Mouse (Mus musculus) lung, embryonic 15.5 days (tissue): ENCODE data around the gene Klhl25. TPM values are rescaled to one million over a fixed set of nuclear protein-coding genes. Genes with fewer than 3 reads are reported as not detected.
"Not testable (repeated sequence)": the region's sequence is repeated elsewhere in the genome, so short reads cannot be mapped to it uniquely, and the experiment has no call there.

Experiments used
- ATAC-seq: fragments of 200-750 bp; cut with Nextera tagmentation; 2 replicates; pipeline ENCODE4 v1.8.0; 2017; ENCODE audit warnings: moderate number of reproducible peaks, borderline replicate concordance; ENCODE audit not compliant: low FRiP score, low TSS enrichment; ENCODE audit errors: extremely low read depth
- H3K27ac ChIP-seq: fragments of 300-500 bp; sonication (generic); 2 replicates; pipeline ENCODE4 v1.5.1; 2015; ENCODE audit warnings: moderate library complexity, mild to moderate bottlenecking, inconsistent platforms
- H3K27me3 ChIP-seq: fragments of 300-500 bp; sonication (generic); 2 replicates; pipeline ENCODE4 v1.6.1; 2015; ENCODE audit warnings: inconsistent platforms
- H3K36me3 ChIP-seq: fragments of 300-500 bp; sonication (generic); 2 replicates; pipeline ENCODE4 v1.6.1; 2015; ENCODE audit warnings: inconsistent platforms
- H3K4me1 ChIP-seq: fragments of 300-500 bp; sonication (generic); 2 replicates; pipeline ENCODE4 v1.6.1; 2015; ENCODE audit warnings: inconsistent platforms
- H3K4me2 ChIP-seq: fragments of 300-500 bp; sonication (generic); 2 replicates; pipeline ENCODE4 v1.6.1; 2015; ENCODE audit warnings: inconsistent platforms, mild to moderate bottlenecking, moderate library complexity
- H3K4me3 ChIP-seq: fragments of 300-500 bp; sonication (generic); 2 replicates; pipeline ENCODE4 v1.5.1; 2015; ENCODE audit warnings: mild to moderate bottlenecking, inconsistent platforms
- H3K9ac ChIP-seq: fragments of 300-500 bp; sonication (generic); 2 replicates; pipeline ENCODE4 v1.6.1; 2015; ENCODE audit warnings: inconsistent platforms
- H3K9me3 ChIP-seq: fragments of 300-500 bp; sonication (generic); 2 replicates; pipeline ENCODE4 v1.6.1; 2016; ENCODE audit warnings: inconsistent platforms
- WGBS: fragments of 180-500 bp; shearing (Covaris S2); methylation state at CpG from one replicate; pipeline ENCODE4 v1.1.7; 2015; 5-methylcytosine and 5-hydroxymethylcytosine counted together
- polyA plus RNA-seq: library from polyadenylated mRNA; unstranded; fragments of >200 nt; fragmentation: Nextera tagmentation; extraction: Ambion mirVana; gene quantifications from 2 replicates; pipeline ENCODE4 v1.2.1, GENCODE M21; 2015

The Klhl25 gene
- polyA plus RNA-seq, 1 experiment from 2014 or later, result 20.9 TPM

GRCm38 (mm10) chr7:75863248-75863911 is 15.3 kb downstream of the Klhl25 start:
- not testable (repeated sequence) for H3K9me3 ChIP-seq, H3K27me3 ChIP-seq, H3K27ac ChIP-seq, ATAC-seq, H3K4me3 ChIP-seq, H3K4me1 ChIP-seq, H3K4me2 ChIP-seq, H3K9ac ChIP-seq
- peaks cover 38% of the 10 kb centered on the region for H3K36me3 ChIP-seq
- WGBS, result 75% methylated on average over 5 of the region's 5 CpGs

- H3K4me1 ChIP-seq, result no peaks in the 10 kb centered on the region
- H3K27me3 ChIP-seq, result no peaks in the 10 kb centered on the region
- H3K36me3 ChIP-seq, result peaks cover 41% of the 10 kb centered on the region
- H3K9ac ChIP-seq, result no peak overlapping the region
- 91% methylated on average over 6 of the region's 6 CpGs for WGBS
- H3K4me2 ChIP-seq, result no peak overlapping the region
- H3K27ac ChIP-seq, result no peak overlapping the region
- ATAC-seq, result no peak
- H3K9me3 ChIP-seq, result no peaks in the 10 kb centered on the region
- no peak overlapping the region for H3K4me3 ChIP-seq
Measured at GRCm38 (mm10) chr7:75865026-75865425, 16.9 kb downstream of the Klhl25 start.

- Histone ChIP-seq H3K9ac (no peak overlapping the region), H3K4me1 (peaks cover 10% of the 10 kb centered on the region; the same call in 1 of the 2 replicates), H3K36me3 (peaks cover 41% of the 10 kb centered on the region), H3K27ac (no peak overlapping the region), H3K4me3 (no peak overlapping the region), H3K9me3 (no peaks in the 10 kb centered on the region), H3K4me2 (no peak overlapping the region), H3K27me3 (no peaks in the 10 kb centered on the region)
- ATAC-seq, result no peak
- WGBS, result 93% methylated on average over 13 of the region's 13 CpGs
Measured at GRCm38 (mm10) chr7:75866557-75866956, 18.4 kb downstream of the Klhl25 start.

- Histone ChIP-seq H3K27me3 (no peaks in the 10 kb centered on the region), H3K4me1 (peaks cover 10% of the 10 kb centered on the region; the same call in 1 of the 2 replicates), H3K4me2 (no peak overlapping the region), H3K4me3 (no peak overlapping the region), H3K27ac (no peak overlapping the region), H3K9ac (no peak overlapping the region), H3K9me3 (no peaks in the 10 kb centered on the region), H3K36me3 (peaks cover 58% of the 10 kb centered on the region)
- 79% methylated on average over 2 of the region's 2 CpGs for WGBS
- no peak for ATAC-seq
Measured at GRCm38 (mm10) chr7:75868687-75869086, 20.6 kb downstream of the Klhl25 start.

- Histone ChIP-seq H3K27me3 (no peaks in the 10 kb centered on the region), H3K36me3 (peaks cover 52% of the 10 kb centered on the region), H3K9me3 (no peaks in the 10 kb centered on the region), H3K4me3 (no peak overlapping the region), H3K27ac (no peak overlapping the region), H3K4me2 (no peak overlapping the region), H3K4me1 (peaks cover 10% of the 10 kb centered on the region; the same call in 1 of the 2 replicates), H3K9ac (no peak overlapping the region)
- 65% methylated on average over 9 of the region's 9 CpGs for WGBS
- ATAC-seq, result no peak
Measured at GRCm38 (mm10) chr7:75870551-75870950, 22.4 kb downstream of the Klhl25 start.

- Histone ChIP-seq H3K27me3 (no peaks in the 10 kb centered on the region), H3K9me3 (no peaks in the 10 kb centered on the region), H3K4me3 (no peak overlapping the region), H3K36me3 (peaks cover 35% of the 10 kb centered on the region), H3K27ac (no peak overlapping the region), H3K4me1 (peaks cover 10% of the 10 kb centered on the region; the same call in 1 of the 2 replicates), H3K9ac (no peak overlapping the region), H3K4me2 (no peak overlapping the region)
- no peak for ATAC-seq
- WGBS, result 58% methylated on average over 5 of the region's 5 CpGs
Measured at GRCm38 (mm10) chr7:75872255-75872654, 24.1 kb downstream of the Klhl25 start.

- 82% methylated on average over 8 of the region's 8 CpGs for WGBS
Measured at GRCm38 (mm10) chr7:75872697-75873096, 24.6 kb downstream of the Klhl25 start.

GRCm38 (mm10) chr7:75873216-75873615 is 25.1 kb downstream of the Klhl25 start:
- no peak for ATAC-seq
- Histone ChIP-seq H3K4me2 (no peak overlapping the region), H3K4me1 (peaks cover 10% of the 10 kb centered on the region; the same call in 1 of the 2 replicates), H3K9ac (no peak overlapping the region), H3K27ac (no peak overlapping the region), H3K9me3 (no peaks in the 10 kb centered on the region), H3K27me3 (no peaks in the 10 kb centered on the region), H3K36me3 (peaks cover 30% of the 10 kb centered on the region), H3K4me3 (no peak overlapping the region)
- WGBS, result 88% methylated on average over 3 of the region's 3 CpGs

More at GRCm38 (mm10) chr7:75872697-75873096, 24.6 kb downstream of the Klhl25 start:
- H3K4me2 ChIP-seq, result no peak overlapping the region
- H3K27ac ChIP-seq, result no peak overlapping the region
- no peaks in the 10 kb centered on the region for H3K9me3 ChIP-seq
- H3K4me3 ChIP-seq, result no peak overlapping the region
- H3K36me3 ChIP-seq, result peaks cover 30% of the 10 kb centered on the region
- no peaks in the 10 kb centered on the region for H3K27me3 ChIP-seq
- H3K4me1 ChIP-seq, result peaks cover 10% of the 10 kb centered on the region; the same call in 1 of the 2 replicates
- H3K9ac ChIP-seq, result no peak overlapping the region
- ATAC-seq, result no peak

GRCm38 (mm10) chr7:75873746-75874145 is 25.6 kb downstream of the Klhl25 start:
- ATAC-seq, result no peak
- Histone ChIP-seq H3K9ac (no peak overlapping the region), H3K4me1 (peaks cover 10% of the 10 kb centered on the region; the same call in 1 of the 2 replicates), H3K27me3 (no peaks in the 10 kb centered on the region), H3K4me2 (no peak overlapping the region), H3K36me3 (peaks cover 26% of the 10 kb centered on the region), H3K4me3 (no peak overlapping the region), H3K27ac (no peak overlapping the region), H3K9me3 (no peaks in the 10 kb centered on the region)
- 89% methylated on average over 7 of the region's 7 CpGs for whole genome bisulfite sequencing

GRCm38 (mm10) chr7:75879436-75879835 is 31.3 kb downstream of the Klhl25 start:
- not testable (repeated sequence) for H3K4me2 ChIP-seq, ATAC-seq, H3K9me3 ChIP-seq, H3K36me3 ChIP-seq, H3K27ac ChIP-seq, H3K4me1 ChIP-seq, H3K9ac ChIP-seq, H3K4me3 ChIP-seq, H3K27me3 ChIP-seq
- 76% methylated on average over 2 of the region's 2 CpGs for WGBS

GRCm38 (mm10) chr7:75880236-75880635 is 32.1 kb downstream of the Klhl25 start:
- H3K27ac ChIP-seq, result no peak overlapping the region
- H3K27me3 ChIP-seq, result no peaks in the 10 kb centered on the region
- no peak for ATAC-seq
- H3K4me2 ChIP-seq, result no peak overlapping the region
- H3K4me3 ChIP-seq, result no peak overlapping the region
- 67% methylated on average over 8 of the region's 8 CpGs for WGBS
- peaks cover 3% of the 10 kb centered on the region; the same call in 1 of the 2 replicates for H3K4me1 ChIP-seq
- no peaks in the 10 kb centered on the region for H3K36me3 ChIP-seq
- no peak overlapping the region for H3K9ac ChIP-seq
- no peaks in the 10 kb centered on the region for H3K9me3 ChIP-seq

- Histone ChIP-seq H3K27me3 (no peaks in the 10 kb centered on the region), H3K4me3 (no peak overlapping the region), H3K4me1 (peaks cover 3% of the 10 kb centered on the region; the same call in 1 of the 2 replicates), H3K27ac (no peak overlapping the region), H3K4me2 (no peak overlapping the region), H3K36me3 (no peaks in the 10 kb centered on the region), H3K9me3 (no peaks in the 10 kb centered on the region), H3K9ac (no peak overlapping the region)
- peak; percentile 88 for ATAC-seq
- 5% methylated on average over 8 of the region's 8 CpGs for WGBS
Measured at GRCm38 (mm10) chr7:75880650-75881049, 32.5 kb downstream of the Klhl25 start.
